Mouse (Mus musculus): ENCODE results near the gene Taf12. TPM values are rescaled to one million over a fixed set of nuclear protein-coding genes. Genes with fewer than 3 reads are reported as not detected.
A peak's percentile ranks its signal among the peaks of the same experiment; 100 is the strongest.
"Not testable (repeated sequence)": the region's sequence is repeated elsewhere in the genome, so short reads cannot be mapped to it uniquely, and the experiment has no call there.

Taf12 gene
- total RNA-seq, 2 experiments from 2014 or later, result 34.7 to 38.4 TPM

- no peak overlapping the region for H3K4me3 ChIP-seq
- no peak for DNase-seq
- intact Hi-C loops (cut with DNase I), result loop anchor here (2.0 to 5.0 kb wide), 2 partner anchors 54 to 121 kb away; no protein-coding TSS in a partner anchor
- no peak for TF ChIP-seq CTCF (IDR thresholded peaks at IDR 0.05)
- H3K27ac ChIP-seq, result no peak overlapping the region
Observed at GRCm38 (mm10) chr4:132291056-132291455, 16.9 kb downstream of the Taf12 start.

DNA sequence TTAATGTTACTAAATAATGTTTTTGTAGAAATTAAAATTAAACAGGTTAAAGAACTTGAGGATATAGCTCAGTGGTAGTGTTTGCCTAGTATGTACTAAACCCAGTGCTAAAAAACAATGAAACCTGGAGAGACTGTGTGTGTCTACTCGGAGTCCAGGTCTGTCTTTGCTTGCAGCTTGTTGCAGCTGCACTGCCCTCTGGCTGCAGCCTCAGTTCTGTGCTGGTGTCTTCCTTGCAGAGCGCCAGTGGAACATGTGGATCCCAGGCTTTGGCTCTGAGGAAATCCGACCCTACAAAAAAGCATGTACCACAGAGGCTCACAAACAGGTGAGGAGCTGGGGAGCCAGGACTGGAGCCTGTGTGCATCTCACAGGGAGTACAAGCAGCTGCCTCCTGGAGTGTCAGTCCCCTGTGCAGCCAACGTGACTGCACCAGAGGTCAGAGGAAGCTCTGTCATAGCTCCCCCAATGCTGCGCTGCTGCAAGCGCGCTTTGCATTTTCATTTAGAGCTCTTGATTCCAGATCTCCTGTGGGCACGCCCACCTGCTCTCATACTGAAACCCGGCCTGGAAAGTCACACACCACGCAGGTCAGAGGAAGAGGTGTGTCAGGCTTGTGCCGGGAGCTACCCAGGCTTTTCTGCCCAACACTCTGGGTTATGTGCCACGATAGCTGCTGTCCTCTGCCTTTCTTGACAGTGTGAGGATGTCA, 17.6 kb downstream of the Taf12 start:
- intact Hi-C loops (cut with DNase I), result loop anchor here (2.0 to 5.0 kb wide), 2 partner anchors 53 to 121 kb away; no protein-coding TSS in a partner anchor
- no peak for DNase-seq
- Histone ChIP-seq H3K4me3 (no peak overlapping the region), H3K27ac (no peak overlapping the region)
- TF ChIP-seq CTCF (IDR thresholded peaks at IDR 0.05), result peak; percentile 23

- no peak overlapping the region for H3K27ac ChIP-seq
- DNase-seq, result peak; percentile 53
- peak; percentile 75 for TF ChIP-seq CTCF (IDR thresholded peaks at IDR 0.05)
- H3K4me3 ChIP-seq, result no peak overlapping the region
- intact Hi-C loops (cut with DNase I), result loop anchor here (5.0 kb wide), 1 partner anchor 119 kb away; no protein-coding TSS in a partner anchor
Observed at GRCm38 (mm10) chr4:132292988-132293387, 18.8 kb downstream of the Taf12 start.

GRCm38 (mm10) chr4:132293682-132294240, 19.6 kb downstream of the Taf12 start:
- no peak overlapping the region for H3K27ac ChIP-seq
- no peak overlapping the region for H3K4me3 ChIP-seq
- no peak for TF ChIP-seq CTCF (IDR thresholded peaks at IDR 0.05)

DNA sequence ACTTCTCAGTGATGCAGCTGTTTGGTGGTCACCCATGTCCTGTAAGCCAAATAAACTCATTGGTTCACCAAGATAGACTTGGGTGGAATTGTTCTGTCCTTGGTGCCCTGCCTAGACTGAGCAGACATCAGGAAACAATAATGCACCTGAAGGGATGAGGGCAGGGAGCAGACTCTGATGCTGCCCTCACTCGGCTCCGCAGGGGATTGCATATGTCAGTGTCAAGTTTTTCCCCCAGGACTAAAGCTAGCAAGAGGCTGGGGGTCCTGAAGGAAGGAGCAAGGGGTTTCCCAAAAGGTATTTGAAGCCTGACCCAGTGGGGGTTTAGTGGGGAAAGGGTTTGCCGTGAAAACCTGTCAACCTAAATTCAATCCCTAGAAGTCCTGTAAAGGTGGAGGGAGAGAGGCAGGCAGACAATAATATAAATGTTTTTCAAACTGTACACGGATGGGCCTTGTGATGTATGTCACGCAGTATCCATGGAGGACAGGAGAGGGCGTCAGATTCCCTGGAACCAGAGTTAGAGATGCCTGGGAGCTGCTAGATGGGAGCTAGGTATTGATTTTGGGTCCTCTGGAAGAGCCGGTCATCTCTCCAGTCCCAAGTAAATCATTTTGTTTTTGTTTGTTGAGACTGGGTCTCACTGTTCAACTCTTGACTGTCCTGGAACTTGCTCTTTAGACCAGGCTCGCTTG, 21.7 kb downstream of the Taf12 start:
- Histone ChIP-seq H3K4me3 (no peak overlapping the region), H3K27ac (no peak overlapping the region)
- DNase-seq, result no peak
- intact Hi-C loops (cut with DNase I), result no loop called here
- TF ChIP-seq CTCF (IDR thresholded peaks at IDR 0.05), result peak; percentile 44

More at GRCm38 (mm10) chr4:132293682-132294240, 19.6 kb downstream of the Taf12 start:
- DNase-seq, result no peak
- intact Hi-C loops (cut with DNase I), result loop anchor here (5.0 kb wide), 1 partner anchor 119 kb away; no protein-coding TSS in a partner anchor

GRCm38 (mm10) chr4:132299849-132300248, 25.7 kb downstream of the Taf12 start:
- H3K4me3 ChIP-seq, result no peak overlapping the region
- H3K27ac ChIP-seq, result no peak overlapping the region
- intact Hi-C loops (cut with DNase I), result no loop called here
- no peak for TF ChIP-seq CTCF (IDR thresholded peaks at IDR 0.05)
- DNase-seq, result no peak

DNA sequence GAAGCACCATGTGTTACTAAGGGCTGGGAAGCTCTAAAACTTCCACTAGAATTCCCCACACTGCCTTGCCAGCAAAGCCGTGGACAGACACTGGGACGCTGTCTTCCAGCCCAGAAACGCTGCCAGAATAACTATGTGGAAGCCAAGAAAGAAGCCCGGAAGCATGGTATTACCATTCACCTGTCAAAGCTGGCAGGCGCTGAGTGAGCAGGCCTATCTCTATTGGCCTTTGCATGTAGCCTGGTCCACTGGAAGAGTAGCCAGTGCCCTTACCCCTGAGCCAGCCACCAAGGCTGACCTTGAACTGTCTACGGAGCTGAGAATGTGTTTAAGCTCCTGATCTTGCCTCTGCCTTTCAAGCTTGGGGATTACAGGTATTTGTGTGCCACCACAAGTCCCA, 27.3 kb downstream of the Taf12 start:
- intact Hi-C loops (cut with DNase I), result no loop called here
- TF ChIP-seq CTCF (IDR thresholded peaks at IDR 0.05), result no peak
- peak; percentile 50 for DNase-seq
- Histone ChIP-seq H3K27ac (peak overlapping the region; percentile 35; the same call in 1 of the 2 replicates), H3K4me3 (no peak overlapping the region)

DNA sequence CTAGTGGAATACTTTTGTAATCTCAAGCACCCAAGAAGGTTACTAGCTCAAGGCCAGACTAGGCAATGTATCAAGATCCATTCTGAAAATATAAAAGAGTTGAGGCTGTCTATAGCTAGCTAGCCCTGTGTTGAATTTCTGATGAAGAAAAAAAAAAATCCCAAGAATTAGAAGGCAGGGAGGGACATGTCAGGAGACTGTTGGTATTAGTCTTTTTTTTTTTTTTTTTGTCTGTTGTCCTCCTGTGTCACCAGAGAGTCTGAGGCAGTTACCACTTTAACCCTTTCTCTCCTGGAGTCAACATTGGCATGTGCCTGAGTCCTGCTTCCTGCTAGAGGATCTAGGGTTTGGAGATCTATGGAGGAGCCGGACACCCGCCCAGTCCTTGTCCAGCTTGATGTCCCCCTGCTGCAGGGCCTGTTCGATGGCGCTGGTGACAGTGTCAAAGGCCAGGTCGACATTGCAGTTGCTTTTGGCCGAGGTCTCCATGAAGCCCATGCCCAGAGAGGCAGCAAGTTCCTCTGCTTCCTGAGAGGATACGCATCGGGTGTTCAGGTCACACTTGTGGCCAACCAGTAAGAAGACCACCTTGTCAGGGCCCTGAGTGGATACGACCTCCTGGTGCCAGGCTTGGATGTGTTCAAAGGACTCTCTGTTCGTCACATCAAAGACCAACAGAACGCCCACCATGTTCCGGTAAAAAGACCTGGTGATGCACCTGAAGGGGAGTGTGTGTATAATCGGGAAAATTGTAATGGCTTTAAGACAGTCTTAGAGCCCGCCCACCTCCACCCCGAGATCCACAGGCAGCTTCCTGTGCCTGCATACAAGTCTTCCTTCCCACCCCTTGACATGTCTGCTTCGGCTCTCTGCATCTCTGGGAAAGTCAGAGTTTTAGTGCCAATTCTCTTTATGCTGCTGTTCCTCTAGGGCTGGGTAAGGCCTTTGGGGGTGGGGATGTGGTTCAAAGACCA, 28.1 kb downstream of the Taf12 start:
- Histone ChIP-seq H3K27ac (peak overlapping the region; percentile 72), H3K4me3 (peak overlapping the region; percentile 72)
- intact Hi-C loops (cut with DNase I), result no loop called here
- no peak for TF ChIP-seq CTCF (IDR thresholded peaks at IDR 0.05)
- DNase-seq, result no peak

- H3K27ac ChIP-seq, result peak within 1 kb of the TSS; percentile 72
Observed at GRCm38 (mm10) chr4:132302939-132303479, 28.8 kb downstream of the Taf12 start, which contains the start of gene Rab42. Gene Rab42 (minus strand): TSS chr4:132303385.

DNA sequence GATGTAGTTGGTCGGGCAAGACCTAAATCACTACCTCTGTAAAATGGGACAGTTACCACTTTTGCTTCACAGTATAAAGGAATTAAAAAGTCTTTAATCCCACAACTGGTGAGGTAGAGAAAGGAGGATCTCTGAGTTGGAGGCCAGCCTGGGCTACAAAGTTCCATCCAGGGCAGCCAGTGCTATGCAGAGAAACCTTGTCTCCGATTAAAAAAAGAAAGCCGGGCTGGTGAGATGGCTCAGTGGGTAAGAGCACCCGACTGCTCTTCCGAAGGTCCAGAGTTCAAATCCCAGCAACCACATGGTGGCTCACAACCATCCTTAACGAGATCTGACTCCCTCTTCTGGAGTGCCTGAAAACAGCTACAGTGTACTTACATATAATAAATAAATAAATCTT, 29.3 kb downstream of the Taf12 start:
- peak overlapping the region; percentile 72 for H3K4me3 ChIP-seq
- DNase-seq; intact Hi-C loops (cut with DNase I): not testable (repeated sequence)
- peak overlapping the region; percentile 72 for H3K27ac ChIP-seq

More at GRCm38 (mm10) chr4:132302939-132303479, 28.8 kb downstream of the Taf12 start, which contains the start of gene Rab42:
- peak; percentile 31; the same call in 1 of the 2 replicates for TF ChIP-seq CTCF (IDR thresholded peaks at IDR 0.05)
- intact Hi-C loops (cut with DNase I), result no loop called here
- DNase-seq, result peak; percentile 59
- H3K4me3 ChIP-seq, result peak within 1 kb of the TSS; percentile 72

DNA sequence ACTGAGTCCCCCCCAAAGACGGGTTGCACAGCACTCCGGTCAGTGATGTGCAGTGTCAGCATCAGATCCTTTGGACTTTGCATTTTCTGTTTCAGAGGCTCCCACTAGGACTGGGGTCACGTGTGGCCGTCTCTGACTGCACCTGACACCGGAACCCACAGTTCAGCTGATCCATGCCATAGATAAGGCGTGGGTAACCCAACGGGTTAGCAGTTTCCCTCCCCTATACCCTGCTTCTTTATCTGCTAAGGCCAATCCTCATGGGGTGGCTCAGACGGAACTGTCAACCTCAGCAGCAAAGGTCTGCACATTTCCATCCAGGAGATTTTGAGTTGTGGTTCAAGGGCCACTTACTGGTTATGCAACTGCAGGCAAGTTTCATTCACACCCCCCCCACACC, 31.1 kb downstream of the Taf12 start:
- Histone ChIP-seq H3K27ac (no peak overlapping the region), H3K4me3 (no peak overlapping the region)
- intact Hi-C loops (cut with DNase I), result loop anchor here (2.0 kb wide), 1 partner anchor 30 kb away; the partner anchor contains the start of gene Taf12
- DNase-seq, result no peak
- TF ChIP-seq CTCF (IDR thresholded peaks at IDR 0.05), result no peak
